Mouse (Mus musculus): ENCODE measurements around the gene Ppp1r10.

Ppp1r10 gene

DNA sequence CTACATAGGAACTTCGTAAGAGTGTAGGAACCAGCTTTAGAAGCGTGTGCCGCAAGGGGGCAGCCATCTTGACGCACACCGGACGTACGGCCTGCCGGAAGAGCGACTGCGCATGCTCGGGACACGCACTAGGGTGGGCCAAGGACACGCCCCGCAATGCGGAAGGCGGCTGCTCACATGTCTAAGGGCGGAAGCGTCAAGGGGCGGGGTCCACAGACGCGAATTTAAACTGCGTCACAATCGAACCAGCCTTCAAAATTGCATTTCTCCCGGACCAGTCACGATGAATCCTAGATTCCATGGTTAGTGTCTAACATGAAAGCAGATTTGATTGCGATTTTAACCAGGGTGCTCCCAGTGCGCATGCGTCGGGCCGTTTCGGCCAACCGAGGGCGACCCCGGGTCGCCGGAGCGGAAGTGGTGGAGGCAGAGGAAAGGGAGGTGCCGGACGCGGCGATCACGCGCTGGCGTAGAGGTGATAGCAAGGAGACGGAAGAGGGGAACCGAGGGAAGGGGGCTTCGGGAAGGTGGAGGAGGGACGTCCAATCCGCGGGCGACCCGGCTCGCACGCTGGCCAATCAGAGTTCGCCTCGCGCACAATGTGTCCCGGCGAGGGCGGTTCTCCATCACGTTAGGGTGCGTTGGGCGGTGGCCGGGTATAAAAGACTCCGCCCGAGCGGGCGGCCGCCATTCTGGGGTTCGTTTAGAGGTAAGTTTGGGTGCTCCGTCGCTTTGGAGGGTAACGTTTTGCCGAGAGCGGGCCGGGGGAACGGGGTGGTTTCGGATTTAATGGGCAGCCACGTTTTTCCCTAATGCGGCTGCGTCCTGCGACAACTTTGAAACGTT lies at the start of gene Ppp1r10, which contains the start of gene Mrps18b:
Gene Ppp1r10 (plus strand): TSS at position 138 of the 846 bp plus-strand sequence.
Gene Mrps18b (minus strand): TSS at position 93 of the 846 bp plus-strand sequence.
- peak; percentile 100 for DNase-seq

DNA sequence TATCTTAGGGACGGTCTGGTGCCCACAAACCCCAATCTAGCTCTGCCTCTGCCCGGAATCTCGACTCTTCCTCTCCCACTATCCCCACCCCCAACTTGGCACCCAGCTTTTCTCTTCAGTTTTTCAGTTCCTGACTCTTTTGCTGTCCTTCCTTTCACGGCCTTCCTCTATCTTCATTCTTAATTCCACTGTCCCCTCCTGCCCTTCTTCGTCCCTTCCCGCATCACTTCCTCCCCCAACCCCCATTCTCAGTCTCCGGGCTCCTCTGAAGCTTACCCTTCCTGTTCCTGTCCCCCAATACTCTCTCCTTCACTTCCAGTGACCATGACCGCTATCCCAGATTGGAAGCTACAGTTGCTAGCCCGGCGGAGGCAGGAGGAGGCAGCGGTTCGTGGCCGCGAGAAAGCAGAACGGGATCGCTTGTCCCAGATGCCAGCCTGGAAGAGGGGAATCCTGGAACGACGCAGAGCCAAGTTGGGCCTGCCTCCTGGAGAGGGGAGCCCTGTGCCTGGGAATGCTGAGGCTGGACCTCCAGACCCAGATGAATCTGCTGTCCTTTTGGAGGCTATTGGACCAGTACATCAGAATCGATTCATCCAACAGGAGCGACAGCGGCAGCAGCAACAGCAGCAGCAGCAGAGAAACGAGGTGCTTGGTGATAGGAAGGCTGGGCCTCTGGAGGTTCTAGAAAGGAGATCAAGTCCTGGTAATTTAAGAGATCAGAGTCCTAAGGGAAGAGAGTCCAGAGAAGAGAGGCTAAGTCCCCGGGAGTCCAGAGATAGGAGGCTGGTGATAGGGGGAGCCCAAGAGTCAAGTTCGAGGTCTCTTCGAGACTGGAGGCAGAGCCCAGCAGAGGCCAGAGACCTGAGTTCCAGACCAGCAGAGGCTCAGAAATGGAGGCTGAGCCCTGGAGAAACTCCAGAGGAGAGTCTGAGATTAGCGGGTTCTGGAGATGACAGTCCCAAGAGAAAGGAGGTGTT lies 49.0 kb upstream of the Ppp1r10 start:
- peak; percentile 57 for DNase-seq

DNA sequence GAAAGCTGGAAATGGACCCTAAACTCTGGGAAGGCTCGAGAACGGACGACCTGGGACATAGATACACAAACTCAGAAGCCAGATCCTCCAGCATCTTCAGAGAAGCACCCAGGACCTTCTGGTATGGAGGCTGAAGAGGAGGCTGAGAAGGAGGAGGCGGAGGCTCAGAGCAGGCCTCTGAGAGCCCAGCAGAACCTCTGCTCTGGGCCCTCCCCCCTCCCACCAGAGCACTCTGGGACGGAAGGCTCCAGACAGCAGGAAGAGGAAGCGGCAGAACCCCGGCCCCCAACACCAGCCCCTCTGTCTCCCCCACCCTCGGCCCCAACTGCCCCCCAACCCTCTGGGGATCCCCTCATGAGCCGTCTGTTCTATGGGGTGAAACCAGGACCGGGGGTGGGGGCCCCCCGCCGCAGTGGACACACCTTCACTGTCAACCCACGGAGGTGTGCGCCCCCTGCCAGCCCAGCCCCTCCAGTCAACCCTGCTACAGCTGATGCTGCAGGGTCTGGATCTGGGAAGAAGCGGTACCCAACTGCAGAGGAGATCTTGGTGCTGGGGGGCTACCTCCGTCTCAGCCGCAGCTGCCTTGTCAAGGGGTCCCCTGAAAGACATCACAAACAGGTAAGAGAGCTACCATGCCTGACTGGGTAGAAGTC lies 47.9 kb upstream of the Ppp1r10 start:
- DNase-seq = peak; percentile 56

DNA sequence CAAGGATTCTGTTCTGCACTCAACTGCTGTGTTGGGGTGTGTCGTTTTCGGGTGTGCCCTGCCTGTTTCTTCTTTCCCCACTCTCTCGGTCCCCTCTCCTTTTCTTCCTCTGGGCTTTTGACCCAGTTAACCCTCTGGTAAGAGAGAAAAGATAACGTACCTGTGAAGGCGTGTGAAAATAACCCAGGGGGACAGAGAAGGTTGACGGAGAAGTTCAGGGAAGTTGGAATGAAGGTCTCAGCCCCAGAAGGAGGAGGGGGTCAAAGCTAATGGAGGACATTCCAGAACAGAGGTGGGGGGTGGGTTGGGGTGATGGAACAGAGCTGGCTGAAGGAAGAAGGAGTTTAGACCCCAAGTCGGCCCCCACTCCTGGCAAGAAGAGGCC lies 47.3 kb upstream of the Ppp1r10 start:
- no peak for DNase-seq

DNA sequence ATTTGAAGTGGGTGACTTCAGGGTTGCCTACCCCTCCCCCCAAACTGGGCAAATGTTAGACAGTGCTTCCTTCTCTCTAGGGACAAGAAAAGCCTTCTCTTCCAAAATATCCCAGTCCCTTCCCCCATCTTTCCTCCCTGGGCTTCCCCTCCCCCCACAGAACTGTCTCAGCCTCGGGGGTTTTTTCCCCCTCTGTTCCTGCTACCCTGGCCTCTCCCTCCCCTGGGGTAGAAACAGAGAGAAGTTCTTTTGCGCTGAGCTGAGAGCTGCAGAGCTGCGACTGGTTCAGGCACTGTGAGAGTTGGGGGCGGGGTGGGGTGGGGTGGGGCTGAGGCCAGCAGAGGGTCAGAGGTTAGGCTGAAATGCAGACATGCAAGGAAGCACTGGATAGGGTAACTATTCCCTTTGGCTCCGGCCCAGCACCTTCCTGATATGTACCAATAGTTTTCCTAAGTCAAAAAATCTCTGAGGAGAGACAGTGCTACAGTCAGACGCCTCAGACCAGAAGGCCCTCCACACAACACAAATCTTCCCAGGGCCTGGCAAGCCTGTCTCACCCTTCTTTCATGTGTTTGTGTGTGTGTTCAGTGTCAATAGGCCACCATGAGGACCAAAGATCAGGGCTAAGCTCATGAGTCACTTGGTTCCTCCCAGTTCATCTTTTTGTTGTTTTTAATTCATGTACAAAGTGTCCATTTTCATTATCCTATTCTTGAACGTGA lies 46.7 kb upstream of the Ppp1r10 start:
- DNase-seq = peak; percentile 72

DNA sequence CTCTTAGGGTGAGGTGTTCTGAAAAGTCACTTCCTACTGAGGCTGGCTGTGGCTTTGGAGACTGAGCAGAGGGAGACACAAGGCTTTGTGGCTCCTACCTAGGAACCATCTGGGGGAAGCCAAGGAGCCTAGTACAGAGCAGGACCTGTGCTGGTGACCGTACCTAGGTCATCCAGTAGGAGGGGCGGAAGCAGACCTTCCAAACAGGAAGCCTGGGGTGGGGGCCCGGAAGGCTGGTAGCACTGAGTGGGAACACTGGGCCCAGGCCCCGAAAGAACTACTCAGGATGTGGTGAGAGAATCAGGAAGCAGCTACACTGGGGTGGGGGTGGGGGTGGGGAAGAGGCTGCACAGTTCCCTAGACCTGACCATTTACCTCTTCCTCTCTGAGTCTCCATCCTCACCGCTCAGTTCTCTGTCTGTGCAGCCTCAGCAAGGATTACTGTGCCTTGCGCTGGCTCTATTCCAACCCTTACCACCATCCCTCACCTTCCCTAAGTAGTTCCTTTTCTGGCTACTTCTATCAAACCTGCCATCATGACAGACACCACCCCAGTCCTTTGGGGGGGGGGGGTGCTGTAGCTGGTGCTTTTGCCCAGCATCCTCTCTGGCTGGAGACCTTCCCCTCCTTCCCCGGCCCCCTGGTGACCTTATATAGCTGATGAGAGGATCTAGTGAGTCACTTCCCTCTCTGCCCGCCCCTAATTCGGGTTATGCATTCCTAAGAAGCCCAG lies 45.9 kb upstream of the Ppp1r10 start:
- DNase-seq = peak; percentile 83

DNA sequence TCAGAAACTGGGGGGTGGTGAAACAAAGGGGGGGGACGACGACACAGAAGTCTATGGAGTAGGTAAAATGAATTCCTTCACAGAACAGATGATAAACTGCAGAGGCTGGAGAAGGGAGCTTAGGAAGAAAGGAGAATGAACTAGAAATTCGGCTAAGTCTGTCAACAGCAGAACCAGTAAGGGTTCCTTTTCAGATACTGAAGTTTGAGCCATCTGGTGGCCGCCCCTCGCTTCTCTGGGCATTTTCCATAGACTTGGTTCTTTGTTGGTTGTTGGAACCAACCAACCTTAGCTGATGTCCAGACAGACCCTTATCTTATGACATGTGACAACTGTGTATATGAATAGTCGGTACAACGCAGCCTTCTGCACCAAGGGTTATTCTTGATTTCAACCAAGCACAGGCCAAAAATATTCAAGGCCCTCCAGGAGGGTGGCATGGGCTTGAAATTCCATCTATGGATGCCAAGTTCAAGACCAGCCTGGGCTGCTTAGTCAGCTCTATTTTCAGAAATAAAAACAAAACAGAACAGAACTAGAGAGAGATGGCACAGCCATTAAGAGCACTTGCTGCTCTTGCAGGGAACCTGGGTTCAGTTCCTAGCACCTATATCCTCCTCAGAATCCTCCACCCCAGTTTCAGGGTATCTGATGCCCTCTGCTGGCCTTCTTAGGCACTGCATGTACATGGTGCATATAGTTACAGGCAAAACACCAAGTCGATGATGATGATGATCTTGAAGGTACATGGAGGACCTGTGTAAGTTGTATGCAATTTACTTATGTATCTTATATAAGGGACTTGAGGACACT lies 45.1 kb upstream of the Ppp1r10 start:
- no peak for DNase-seq

DNA sequence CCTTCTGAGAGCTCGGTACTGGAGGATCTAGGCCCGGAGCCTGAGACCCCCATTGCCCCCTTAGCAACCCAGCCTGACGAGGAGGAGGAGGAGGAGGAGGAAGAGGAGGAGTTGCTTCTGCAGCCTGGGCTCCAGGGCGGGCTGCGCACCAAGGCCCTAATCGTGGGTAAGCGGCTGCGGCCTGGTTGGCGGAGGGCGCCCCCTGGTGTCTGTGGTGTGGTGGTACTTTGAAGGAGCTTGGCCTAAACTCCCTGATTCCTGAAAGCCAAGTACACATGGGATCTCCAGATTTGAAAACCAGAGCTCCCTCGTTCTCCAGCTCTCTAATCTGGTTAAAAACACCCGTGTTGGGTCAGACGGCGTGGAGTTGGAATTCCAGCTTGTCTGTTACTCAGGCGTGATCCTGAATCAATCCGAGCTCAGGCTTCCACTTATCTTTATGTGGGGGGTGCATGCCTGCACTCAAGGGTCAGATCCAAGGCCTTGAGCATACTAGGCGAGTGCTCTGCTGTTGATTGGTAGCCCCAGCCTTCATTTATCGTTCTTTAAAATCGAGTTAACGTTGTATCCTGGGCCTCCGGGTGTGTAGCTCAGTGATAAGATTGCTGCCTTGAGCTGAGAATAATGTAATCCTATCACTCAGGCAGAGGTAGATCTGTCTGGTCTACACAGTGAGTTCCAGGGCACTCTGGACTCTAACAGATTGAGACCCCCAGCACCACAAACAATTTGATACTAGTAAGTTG lies 42.3 kb upstream of the Ppp1r10 start:
- peak; percentile 89 for DNase-seq

DNA sequence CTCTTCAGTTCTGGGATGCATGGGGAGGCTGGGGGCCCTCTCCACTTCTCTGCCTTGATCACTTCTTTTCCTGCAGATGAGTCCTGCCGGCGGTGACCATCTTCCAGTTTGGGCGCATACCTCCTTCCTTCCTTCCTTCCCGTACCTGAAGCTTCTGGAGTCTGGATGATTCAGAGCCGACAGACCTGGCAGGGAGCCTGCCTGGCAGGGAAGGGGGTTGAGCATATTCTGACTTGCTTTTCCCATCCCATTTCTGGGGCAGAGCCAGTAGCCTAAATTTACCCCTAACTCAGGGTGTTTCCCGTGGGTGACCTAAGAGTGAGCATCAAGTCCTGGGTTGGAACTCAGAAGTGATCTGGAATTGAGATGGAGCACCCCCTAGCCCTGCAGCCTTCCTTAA lies 41.5 kb upstream of the Ppp1r10 start:
- DNase-seq = peak; percentile 71

DNA sequence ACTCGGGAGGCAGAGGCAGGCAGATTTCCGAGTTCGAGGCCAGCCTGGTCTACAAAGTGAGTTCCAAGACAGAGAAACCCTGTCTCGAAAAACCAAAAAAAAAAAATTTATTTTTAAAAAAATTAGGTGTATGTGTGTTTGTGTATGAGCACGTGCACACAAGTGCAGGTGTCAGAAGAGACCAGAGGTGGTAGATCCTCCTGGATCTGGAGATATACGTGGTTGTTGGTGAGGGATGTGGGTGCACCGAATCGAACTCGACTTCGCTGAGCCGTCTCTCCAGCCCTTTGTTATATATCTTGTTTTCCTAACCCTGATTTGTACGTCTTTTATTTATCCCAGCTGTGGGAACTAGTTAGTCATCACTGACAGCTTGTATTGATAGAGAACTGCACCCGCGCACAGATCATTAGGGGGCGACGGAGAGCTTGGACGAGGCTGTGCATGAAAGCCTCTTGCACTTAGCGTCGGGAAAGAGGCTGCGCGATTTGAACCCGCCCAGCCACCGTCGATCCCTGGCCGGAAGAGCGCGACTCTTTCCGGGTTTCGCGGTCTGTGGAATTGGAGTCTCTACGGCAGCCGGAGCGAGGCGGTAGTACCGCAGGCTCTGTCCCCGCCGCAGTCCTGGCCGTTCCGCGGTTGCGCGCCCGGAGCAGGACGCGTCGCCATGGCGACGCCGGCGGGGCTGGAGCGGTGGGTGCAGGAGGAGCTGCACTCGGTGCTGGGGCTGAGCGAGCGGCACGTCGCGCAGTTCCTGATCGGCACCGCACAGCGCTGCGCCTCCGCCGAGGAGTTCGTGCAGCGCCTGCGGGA lies 36.8 kb upstream of the Ppp1r10 start, which contains the start of gene Dhx16:
Gene Dhx16 (plus strand): TSS at position 575 of the 813 bp plus-strand sequence.
- peak; percentile 95 for DNase-seq

DNA sequence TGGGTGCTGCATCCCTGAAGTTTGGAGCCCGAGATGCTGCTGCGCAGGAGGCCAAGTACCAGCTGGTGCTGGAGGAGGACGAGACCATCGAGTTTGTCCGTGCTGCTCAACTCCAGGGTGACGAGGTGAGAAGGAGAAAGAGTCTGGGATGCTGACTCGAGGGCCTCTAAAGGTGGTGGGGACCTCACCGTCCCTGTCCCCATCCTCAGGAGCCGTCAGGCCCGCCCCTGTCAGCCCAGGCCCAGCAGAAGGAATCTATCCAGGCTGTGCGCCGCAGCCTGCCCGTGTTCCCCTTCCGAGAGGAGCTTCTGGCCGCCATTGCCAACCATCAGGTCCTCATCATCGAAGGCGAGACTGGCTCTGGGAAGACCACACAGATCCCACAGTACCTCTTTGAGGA lies 33.3 kb upstream of the Ppp1r10 start:
- no peak for DNase-seq

DNA sequence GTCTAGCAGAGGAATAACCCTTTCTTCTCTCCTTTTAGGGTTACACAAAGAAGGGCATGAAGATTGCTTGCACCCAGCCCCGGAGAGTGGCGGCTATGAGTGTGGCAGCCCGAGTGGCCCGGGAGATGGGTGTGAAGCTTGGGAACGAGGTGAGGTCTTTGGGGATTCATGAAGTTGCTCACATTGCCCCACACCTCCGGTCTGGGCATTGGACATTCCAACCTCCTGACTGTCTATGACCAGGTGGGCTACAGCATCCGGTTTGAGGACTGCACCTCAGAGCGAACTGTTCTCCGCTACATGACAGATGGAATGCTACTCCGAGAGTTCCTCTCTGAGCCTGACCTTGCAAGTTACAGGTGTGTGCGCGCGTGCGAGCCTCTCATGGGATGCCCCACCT lies 32.5 kb upstream of the Ppp1r10 start:
- DNase-seq = no peak

DNA sequence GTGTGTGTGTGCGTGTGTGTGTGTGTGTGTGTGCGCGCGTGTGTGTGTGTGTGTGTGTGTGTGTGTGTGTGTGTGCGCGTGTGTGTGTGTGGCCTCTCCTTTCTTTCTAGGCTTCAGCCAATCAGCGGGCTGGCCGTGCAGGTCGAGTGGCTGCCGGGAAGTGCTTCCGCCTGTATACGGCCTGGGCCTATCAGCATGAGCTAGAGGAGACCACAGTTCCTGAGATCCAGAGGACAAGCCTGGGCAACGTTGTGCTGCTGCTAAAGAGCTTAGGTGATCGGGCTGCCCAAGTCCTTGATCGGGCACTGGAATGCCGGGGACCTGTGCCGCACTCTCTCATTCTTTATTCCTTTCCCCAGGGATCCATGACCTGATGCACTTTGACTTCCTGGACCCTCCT lies 28.5 kb upstream of the Ppp1r10 start:
- DNase-seq = no peak

DNA sequence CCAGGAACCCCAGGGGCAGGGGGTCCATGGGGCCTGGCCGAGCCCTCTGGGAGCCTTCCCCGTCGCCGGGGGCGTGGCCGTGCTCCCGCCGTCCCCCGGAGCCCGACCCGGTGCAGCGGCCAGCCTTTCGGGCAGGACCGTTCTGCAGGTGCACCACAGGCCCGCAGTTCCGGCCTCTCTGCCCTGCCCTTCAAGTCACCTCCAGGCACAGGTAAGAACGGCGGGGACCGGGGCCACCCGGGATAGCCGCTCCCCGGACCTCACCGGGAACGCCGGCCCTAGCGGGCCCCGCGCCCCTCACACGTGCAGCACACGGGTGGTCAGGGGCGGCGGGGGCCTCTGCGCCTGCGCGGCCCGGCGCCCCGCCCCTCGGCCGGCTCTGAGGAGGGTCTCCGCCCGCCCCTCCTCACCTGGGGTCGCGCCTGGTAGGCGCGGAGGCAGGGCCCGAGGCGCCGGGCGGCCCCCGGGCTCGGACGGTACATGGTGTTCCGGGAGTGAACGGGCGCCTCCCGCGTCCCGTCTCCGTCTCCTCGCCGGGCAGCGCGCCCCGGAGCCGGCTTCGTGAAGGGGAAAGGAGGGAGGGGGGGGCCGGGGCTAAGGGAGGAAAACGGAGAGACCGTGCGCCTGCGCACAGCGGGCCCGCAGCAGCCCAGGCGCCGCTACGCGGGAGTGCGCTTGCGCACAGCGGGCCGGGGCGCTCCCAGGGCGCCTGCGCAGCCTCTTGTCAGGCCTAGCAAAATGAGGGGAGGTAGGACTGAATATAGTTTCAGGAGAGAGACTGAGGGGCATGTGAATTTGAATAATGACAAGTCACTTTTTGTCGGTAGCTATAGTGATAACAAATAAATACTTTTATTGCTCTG lies 19.2 kb upstream of the Ppp1r10 start, which contains the start of gene 2310061I04Rik:
Gene 2310061I04Rik (minus strand): TSS at position 651 of the 863 bp plus-strand sequence.
- DNase-seq = peak; percentile 97

DNA sequence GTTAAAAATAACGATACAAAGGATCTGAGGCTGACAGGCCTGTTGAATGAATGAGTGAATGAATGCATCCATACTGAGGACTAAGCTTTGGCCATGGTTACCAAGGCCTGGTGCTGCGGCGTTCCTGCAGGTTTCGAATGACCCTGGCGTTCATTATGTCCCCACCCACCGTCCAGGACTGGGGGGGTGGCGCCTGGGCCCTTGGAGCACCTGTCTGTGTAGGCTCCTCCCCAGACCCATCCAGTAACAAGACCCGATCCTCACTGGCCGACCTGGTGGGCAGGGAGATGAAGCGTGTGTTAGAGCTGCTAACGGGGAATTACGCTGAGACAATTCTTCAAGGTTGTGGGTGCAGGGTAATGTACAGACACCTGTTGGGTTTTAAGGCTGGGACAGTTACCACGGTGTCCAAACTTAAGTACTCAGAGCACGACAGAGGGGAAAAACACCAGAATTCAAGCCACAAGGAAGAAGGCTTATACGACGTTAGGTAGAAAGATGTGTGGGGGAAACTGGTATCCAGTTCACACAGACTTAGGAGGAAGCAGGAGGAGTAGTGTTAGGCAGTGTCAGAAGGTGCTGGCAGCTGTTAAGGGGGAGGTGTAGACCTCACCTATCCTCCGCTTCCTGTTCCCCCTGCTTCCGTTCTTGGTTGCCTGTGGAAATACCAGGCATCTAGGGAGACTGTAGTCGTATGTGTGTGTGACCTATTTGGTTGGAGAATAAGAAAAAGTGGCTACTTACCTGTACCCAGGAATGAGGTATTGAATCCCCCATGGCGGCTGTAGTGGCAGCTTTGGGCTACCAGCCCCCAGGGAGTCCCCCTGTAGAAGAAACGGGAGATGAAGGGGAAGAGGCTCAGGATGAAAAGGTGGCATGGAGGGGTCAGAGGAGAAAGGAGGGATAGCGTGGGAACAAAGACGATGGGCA lies 18.3 kb upstream of the Ppp1r10 start:
- peak; percentile 37 for DNase-seq

DNA sequence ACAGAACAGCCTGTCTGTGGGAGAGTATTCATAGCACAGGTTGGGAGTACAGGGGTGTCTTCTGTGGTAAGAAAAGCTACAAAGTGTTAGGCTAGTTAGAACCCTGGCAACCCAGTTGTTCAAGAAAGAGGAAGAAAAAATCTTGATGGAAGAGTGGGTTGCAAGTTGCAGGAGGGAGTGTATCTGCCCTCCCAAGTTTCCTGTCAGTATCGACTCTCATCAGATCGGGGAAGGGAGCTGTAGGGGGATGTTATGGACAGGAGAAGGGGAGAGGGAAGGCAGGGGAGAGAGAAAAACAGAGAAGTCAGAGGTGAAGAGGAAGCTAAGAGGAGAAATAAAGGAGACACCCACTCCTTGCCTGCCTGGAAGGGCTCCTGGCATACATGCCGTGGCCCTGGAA lies 15.6 kb upstream of the Ppp1r10 start:
- DNase-seq = no peak
